14 mouse cellular contexts compared by ENCODE assay signal in genomic region chr13:51866151-51866659, GRCm38 (mm10). TPM values are rescaled to one million over a fixed set of nuclear protein-coding genes. Genes with fewer than 3 reads are reported as not detected.
DNase-seq lines count a peak whose midpoint lies in the region; ATAC-seq and TF ChIP-seq lines count a peak whose summit lies in the region.
"Had no signal": no experiment of that assay in that cellular context is flagged by ENCODE, and none has a peak within 500 bp of the region (broad histone marks: within the 10 kb centered on the region; RNA-seq: fewer than 3 reads in every experiment).

No protein-coding gene starts in this region.

- no peak for TF ChIP-seq CTCF in intestine, postnatal 0 days (IDR thresholded peaks at IDR 0.05; ENCODE audit: low read depth)

- no peak overlapping the region for H3K4me2 ChIP-seq in hindbrain, embryonic 16.5 days (ENCODE audit: low read length)
- no peak overlapping the region for H3K4me2 ChIP-seq in hindbrain, embryonic 11.5 days (replicated peaks; ENCODE audit: low read depth, low read length)
- no peak overlapping the region for H3K4me2 ChIP-seq in intestine, postnatal 0 days (replicated peaks; ENCODE audit: low read depth)
- H3K4me2 ChIP-seq: forebrain, embryonic 13.5 days; heart, embryonic 11.5 days; liver, embryonic 13.5 days had no signal

- ATAC-seq in hindbrain, embryonic 16.5 days, result no peak
- ATAC-seq in hindbrain, embryonic 11.5 days (ENCODE audit: low FRiP score), result no peak
- ATAC-seq in intestine, postnatal 0 days, result 0 out of 2 replicates have a peak, but pooled peaks have one; percentile 41
- ATAC-seq: activated CD4-positive, CD25-positive, alpha-beta regulatory T cell, adult 4 months; forebrain, embryonic 13.5 days had no signal

- intact Hi-C loops in heart, postnatal 25 days (cut with DNase I), result loop anchor here (2.0 kb wide), 1 partner anchor 13 kb away; no protein-coding TSS in a partner anchor

- DNase-seq in hindbrain, embryonic 11.5 days (ENCODE audit: low spot score), result no peak
- DNase-seq in cerebellum, adult 18-20 months, result peak; percentile 53 to 57
- DNase-seq in lung, postnatal 25 days (ENCODE audit: low spot score), result peak; percentile 43
- DNase-seq in heart, postnatal 25 days (ENCODE audit: low spot score), result no peak
- DNase-seq in thymus, postnatal 4 days, result no peak
- DNase-seq in thymus, postnatal 14 days, result no peak
- DNase-seq: liver, embryonic 13.5 days; retina, postnatal 1 day; thymus, adult 18-20 months had no signal

- H3K9ac ChIP-seq in hindbrain, embryonic 16.5 days (ENCODE audit: low read depth, low read length), result 0 out of 2 replicates have a peak overlapping the region, but pooled peaks have one; percentile 24
- H3K9ac ChIP-seq in hindbrain, embryonic 11.5 days (ENCODE audit: low read depth, low read length), result no peak overlapping the region
- no peak overlapping the region for H3K9ac ChIP-seq in intestine, postnatal 0 days (ENCODE audit: low read depth, low read length)
- H3K9ac ChIP-seq: forebrain, embryonic 13.5 days; liver, embryonic 13.5 days had no signal

- no peak overlapping the region for H3K4me3 ChIP-seq in hindbrain, embryonic 16.5 days (ENCODE audit: low read length)
- no peak overlapping the region for H3K4me3 ChIP-seq in hindbrain, embryonic 11.5 days (ENCODE audit: low read depth, low read length)
- no peak overlapping the region for H3K4me3 ChIP-seq in intestine, postnatal 0 days (ENCODE audit: low read depth, low read length)
- H3K4me3 ChIP-seq: forebrain, embryonic 13.5 days; liver, embryonic 13.5 days had no signal

- WGBS in hindbrain, embryonic 16.5 days, result 71% methylated on average over 11 of the region's 11 CpGs
- WGBS in hindbrain, embryonic 11.5 days, result 69% methylated on average over 11 of the region's 11 CpGs
- 60% methylated on average over 11 of the region's 11 CpGs for WGBS in intestine, postnatal 0 days

- no peaks in the 10 kb centered on the region for H3K36me3 ChIP-seq in hindbrain, embryonic 16.5 days (ENCODE audit: control insufficient read depth, insufficient read depth, low read length)
- H3K36me3 ChIP-seq in hindbrain, embryonic 11.5 days (ENCODE audit: control insufficient read depth, insufficient read depth, low read length), result no peaks in the 10 kb centered on the region
- H3K36me3 ChIP-seq in intestine, postnatal 0 days (ENCODE audit: control insufficient read depth, insufficient read depth), result no peaks in the 10 kb centered on the region
- H3K36me3 ChIP-seq: liver, embryonic 13.5 days had no signal

- H3K27ac ChIP-seq in hindbrain, embryonic 16.5 days (ENCODE audit: low read depth, low read length), result no peak overlapping the region
- no peak overlapping the region for H3K27ac ChIP-seq in hindbrain, embryonic 11.5 days (ENCODE audit: low read depth, low read length)
- H3K27ac ChIP-seq in intestine, postnatal 0 days (ENCODE audit: low read depth, low read length), result no peak overlapping the region
- H3K27ac ChIP-seq: forebrain, embryonic 13.5 days; liver, embryonic 13.5 days had no signal

- H3K9me3 ChIP-seq in hindbrain, embryonic 16.5 days (ENCODE audit: control insufficient read depth, low read length), result no peaks in the 10 kb centered on the region
- no peaks in the 10 kb centered on the region for H3K9me3 ChIP-seq in hindbrain, embryonic 11.5 days (ENCODE audit: control insufficient read depth, low read length)
- H3K9me3 ChIP-seq in intestine, postnatal 0 days (ENCODE audit: control insufficient read depth), result no peaks in the 10 kb centered on the region
- H3K9me3 ChIP-seq: forebrain, embryonic 13.5 days; liver, embryonic 13.5 days had no signal

- peaks cover 5% of the 10 kb centered on the region; the same call in 1 of the 2 replicates for H3K27me3 ChIP-seq in hindbrain, embryonic 16.5 days (replicated peaks; ENCODE audit: control insufficient read depth, insufficient read depth, low read length)
- H3K27me3 ChIP-seq in hindbrain, embryonic 11.5 days (ENCODE audit: control insufficient read depth, insufficient read depth, low read length), result no peaks in the 10 kb centered on the region
- H3K27me3 ChIP-seq in intestine, postnatal 0 days (replicated peaks; ENCODE audit: control insufficient read depth, insufficient read depth, low read length), result no peaks in the 10 kb centered on the region

- H3K4me1 ChIP-seq in hindbrain, embryonic 16.5 days (ENCODE audit: control insufficient read depth, insufficient read depth, low read depth, low read length), result peaks cover 3% of the 10 kb centered on the region; the same call in 1 of the 2 replicates
- no peaks in the 10 kb centered on the region for H3K4me1 ChIP-seq in hindbrain, embryonic 11.5 days (replicated peaks; ENCODE audit: control insufficient read depth, insufficient read depth, low read length)
- H3K4me1 ChIP-seq in intestine, postnatal 0 days (replicated peaks; ENCODE audit: control insufficient read depth, insufficient read depth, low read length), result no peaks in the 10 kb centered on the region
- H3K4me1 ChIP-seq: liver, embryonic 13.5 days had no signal

RNA-seq across cellular contexts. Expression of gene Gadd45g, which starts 19.7 kb away (rescaled TPM):
- polyA plus RNA-seq in hindbrain, embryonic 16.5 days (2015; fragmentation: Nextera tagmentation; extraction: Ambion mirVana), result 46.4 and 52.2 TPM in 2 replicates
- polyA plus RNA-seq in hindbrain, embryonic 11.5 days (2014; fragmentation: Nextera tagmentation; extraction: Ambion mirVana), result 174 and 179 TPM in 2 replicates
- polyA plus RNA-seq in intestine, postnatal 0 days (2015; fragmentation: Nextera tagmentation; extraction: Ambion mirVana), result 28.7 and 32.7 TPM in 2 replicates
- 10 to 100 TPM; 11.6 to 21.6 TPM for total RNA-seq in heart, postnatal 25 days (2021)

Comparison
In these comparisons a context has a peak if more than half of its experiments do, and no peak if none do; other contexts are left out.
1. DNase-seq: peak in cerebellum, adult 18-20 months (2 of 2) and lung, postnatal 25 days (single experiment); none in hindbrain, embryonic 11.5 days (single experiment), heart, postnatal 25 days (single experiment), thymus, postnatal 4 days (single experiment) and thymus, postnatal 14 days (single experiment).